Mouse (Mus musculus) megakaryocyte progenitor cell, adult 5-6 weeks (primary cell): ENCODE measurements around the gene Havcr2. TPM values are rescaled to one million over a fixed set of nuclear protein-coding genes. Genes with fewer than 3 reads are reported as not detected.
"Not testable (repeated sequence)": the region's sequence is repeated elsewhere in the genome, so short reads cannot be mapped to it uniquely, and the experiment has no call there.

Experiments
- ATAC-seq: replicated peaks from 2 replicates; pipeline ENCODE4 v1.8.0; 2016; ENCODE audit warnings: mild to moderate bottlenecking, moderate TSS enrichment, inconsistent platforms; ENCODE audit not compliant: poor library complexity
- total RNA-seq, 2 experiments: library from RNA; stranded (forward) in 1 of 2; stranded (reverse) in 1 of 2; fragments of 157-497, 149-512 nt in 1 of 2; fragments of 200-1000 nt in 1 of 2; gene quantifications; 2 replicates each; pipeline versions ENCODE4 v1.2.3 to v1.2.4; 2015 to 2017

Gene Havcr2
- total RNA-seq (2015) (0.07 and 0.27 TPM in 2 replicates), total RNA-seq (2017) (0.54 and 0.92 TPM in 2 replicates)

DNA sequence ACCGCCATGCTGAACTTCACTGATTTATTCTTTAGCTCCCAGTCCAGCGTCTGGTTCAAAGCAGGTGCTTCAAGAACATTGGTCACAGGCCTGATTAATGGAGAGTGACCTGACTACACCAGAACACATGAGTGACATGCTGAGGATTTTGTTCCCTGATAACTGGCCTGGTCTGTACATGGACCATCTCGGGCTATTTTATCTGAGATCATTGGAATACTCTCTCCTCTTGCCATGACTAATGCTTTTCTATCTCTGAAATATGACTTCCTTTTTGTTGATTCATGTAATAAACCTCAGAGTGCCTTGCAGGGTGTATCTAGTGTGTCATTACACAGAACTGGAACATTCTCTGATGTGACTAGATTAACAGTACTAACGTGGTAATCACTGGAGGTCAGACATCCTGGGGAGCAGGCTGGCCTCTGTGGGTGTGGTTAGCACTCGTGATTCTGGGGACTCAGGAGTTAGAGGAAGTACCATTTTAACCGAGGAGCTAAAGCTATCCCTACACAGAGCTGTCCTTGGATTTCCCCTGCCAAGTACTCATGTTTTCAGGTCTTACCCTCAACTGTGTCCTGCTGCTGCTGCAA, at the start of gene Havcr2:
Gene Havcr2 (plus strand): TSS at position 483 of the 593 bp plus-strand sequence.
- peak; percentile 94 for ATAC-seq

GRCm38 (mm10) chr11:46404986-46405385, 49.7 kb upstream of the Havcr2 start:
- ATAC-seq: no peak

DNA sequence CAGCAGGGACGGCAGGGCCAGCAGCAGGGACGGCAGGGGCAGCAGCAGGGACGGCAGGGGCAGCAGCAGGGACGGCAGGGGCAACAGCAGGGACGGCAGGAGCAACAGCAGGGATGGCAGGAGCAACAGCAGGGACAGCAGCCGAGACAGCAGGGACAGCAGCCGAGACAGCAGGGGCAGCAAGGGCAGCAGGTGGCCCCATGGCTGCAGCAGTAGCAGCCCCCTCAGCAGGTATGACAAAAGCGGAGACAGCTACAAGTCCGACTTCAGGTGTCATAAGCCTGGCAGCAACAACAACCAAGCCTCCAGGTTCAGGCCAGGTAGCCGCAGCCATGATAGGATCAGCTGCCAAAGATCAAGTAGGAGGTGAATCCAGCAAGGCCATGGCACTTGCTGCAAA, 48.0 kb upstream of the Havcr2 start:
- no peak for ATAC-seq

DNA sequence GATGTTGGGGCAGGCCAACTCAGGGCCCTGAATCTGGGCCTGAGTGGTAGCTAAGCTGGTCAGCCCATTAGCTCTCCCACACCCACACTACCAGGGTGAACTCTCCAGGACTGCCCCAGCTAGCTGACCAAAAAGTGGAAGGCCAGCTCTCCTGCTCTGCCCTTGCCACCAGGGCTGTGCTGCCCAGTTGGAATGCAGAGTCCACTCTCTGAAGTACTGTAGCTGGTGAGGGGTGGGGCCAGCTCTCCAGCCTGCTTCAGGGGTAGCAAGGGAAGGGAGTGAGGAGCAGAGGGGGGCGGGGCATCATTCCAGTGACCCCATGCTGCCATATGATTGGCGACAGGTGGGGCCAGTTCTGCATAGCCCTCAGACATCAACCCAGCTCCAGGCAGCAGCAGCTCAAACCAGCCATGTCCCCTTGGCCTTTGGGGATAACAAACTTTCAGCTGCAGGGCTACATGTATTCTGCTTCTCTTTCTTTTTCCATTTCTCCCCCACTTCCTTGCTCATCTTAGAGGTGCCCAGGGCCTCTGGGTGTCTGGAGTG, 44.6 kb upstream of the Havcr2 start:
- ATAC-seq: no peak

GRCm38 (mm10) chr11:46418438-46418837, 36.3 kb upstream of the Havcr2 start:
- no peak for ATAC-seq

- no peak for ATAC-seq
Measured at GRCm38 (mm10) chr11:46418860-46419259, 35.9 kb upstream of the Havcr2 start.

DNA sequence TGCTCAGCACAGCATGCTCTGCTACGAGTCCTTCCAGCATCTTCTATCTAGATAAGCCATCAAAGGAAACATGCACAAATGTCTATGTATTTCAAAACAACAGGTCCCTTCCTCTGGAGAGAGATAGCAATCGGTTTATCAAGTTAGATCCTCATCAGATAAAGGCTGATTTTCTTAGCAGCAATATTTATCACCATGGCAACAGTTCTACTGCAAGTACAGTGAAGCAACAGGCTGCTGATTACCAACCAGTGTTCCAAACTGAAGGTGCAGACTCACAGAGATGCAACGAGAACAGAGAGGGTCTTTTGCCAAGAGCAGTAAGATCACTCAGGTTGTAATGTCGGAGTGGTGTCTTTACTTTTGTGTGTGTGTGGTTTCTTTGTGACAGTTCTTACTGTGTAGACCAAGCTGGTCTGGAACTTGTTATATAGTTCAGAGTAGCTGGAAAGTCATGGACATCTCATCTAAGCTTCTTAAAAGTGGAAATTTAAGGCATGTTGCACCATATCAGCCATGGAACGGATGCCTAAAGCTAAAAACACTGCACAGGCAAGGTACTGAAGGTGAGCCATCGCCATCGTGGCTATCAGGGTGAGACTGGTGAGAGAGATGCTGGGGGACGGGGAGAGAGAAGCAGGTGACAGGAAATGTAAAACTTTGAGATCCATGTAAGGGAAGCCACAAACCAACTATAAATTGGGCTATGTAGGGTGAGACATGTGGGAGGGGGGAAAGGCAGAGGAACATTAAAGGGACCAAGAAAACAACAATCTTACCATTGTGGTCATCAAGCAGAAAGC, 33.4 kb upstream of the Havcr2 start:
- no peak for ATAC-seq

GRCm38 (mm10) chr11:46428131-46428530, 26.6 kb upstream of the Havcr2 start:
- not testable (repeated sequence) for ATAC-seq

GRCm38 (mm10) chr11:46430123-46430522, 24.6 kb upstream of the Havcr2 start:
- no peak for ATAC-seq

DNA sequence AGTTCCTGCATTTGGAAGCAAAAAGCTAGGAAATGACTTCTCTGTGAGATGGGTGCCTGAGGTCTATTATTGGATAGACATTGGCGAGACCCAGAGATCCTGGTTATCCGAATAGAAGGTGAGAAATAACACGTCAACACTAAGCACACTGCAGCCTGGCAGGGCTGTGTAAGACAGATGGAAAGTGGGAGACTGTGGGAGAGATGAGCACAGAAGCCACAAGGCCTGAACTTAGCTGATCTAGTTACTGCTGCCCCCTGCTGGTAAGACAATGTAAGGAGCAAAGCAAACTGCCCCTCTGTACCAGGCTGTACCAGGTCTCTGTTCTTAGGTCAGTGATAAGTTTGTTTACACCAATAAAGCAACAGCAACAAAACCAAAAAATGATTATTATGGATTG, 23.6 kb upstream of the Havcr2 start:
- ATAC-seq: peak; percentile 96

DNA sequence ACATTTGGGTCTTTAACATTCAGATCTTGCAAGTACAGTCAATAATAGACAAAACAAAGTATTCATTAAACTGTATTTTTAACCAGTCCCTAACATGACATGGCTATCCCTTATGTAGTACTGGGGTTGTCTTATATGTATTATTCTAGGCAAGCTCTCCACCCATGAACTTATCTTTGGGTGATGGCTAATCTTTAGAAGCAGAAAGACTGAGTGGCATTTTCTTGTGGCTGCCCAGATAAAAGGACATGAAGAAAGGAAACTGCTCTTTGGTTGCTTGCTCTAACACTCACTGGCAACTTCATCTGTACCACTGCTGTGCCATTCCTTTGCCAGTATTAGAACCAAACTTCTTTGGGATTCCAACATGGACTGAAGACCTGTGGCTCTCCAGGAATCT, 19.4 kb upstream of the Havcr2 start:
- ATAC-seq: 0 out of 2 replicates have a peak, but pooled peaks have one; percentile 5

DNA sequence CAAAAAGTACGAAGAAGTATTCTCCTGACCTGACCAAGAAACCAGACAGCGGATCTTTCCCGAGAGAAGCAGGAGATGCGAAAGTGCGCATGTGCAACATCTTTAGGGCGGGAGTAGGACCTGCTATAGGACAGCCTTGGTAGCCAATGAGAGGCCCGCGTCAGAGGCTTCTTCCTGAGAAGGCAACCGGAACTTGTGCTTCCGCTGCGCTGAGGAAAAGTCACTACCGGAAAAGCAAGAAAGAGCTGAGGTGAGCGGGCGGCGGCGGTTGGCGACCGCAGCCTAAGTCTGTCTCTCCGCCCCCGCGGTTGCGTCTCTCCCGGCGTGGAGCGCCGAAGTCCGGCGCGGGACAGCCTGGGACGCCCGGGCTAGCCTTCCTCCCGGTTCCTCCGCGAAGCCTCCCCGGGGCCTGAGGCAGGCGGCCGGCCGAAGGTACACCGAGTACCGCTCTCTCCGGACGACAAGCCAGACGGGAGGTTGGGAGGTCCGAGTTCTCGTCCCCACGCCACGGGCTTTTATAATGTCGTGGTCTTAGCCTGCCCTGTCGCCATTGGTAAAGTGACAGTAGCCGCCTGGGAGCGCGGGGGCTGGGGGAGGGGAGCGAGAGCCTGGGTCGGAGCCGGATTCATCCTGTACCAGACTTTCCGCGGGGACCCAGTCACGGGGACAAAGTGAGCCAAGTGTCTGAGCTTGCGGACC, 17.8 kb upstream of the Havcr2 start, which contains the start of gene Med7:
Gene Med7 (plus strand): TSS at position 166 of the 699 bp plus-strand sequence.
- ATAC-seq: peak; percentile 90

DNA sequence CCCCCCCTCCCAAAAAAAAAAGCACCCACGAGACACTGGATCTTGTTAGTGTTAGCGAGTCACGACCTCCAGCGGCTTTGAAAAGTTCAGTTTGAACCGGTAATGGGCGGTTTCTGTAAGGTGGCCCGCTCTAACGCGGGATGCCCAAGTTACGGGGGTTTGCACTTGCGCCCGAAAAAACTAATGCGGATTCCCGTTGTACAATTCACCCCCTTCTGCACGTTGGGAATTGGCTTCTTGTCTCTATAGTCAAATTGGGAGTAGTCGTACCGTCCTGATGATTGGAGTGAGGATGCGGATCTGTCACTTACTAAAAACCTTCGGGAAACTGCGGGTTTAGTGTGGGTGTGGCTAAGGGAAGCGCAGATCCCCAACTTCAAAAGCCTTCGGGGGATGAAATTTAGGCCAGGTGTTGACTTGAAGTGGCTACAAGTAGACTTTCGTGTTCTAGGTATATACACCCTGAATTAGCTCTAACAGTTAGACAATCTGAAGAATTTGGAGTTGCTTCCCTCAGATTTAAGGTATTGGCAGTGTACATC, 17.2 kb upstream of the Havcr2 start:
- peak; percentile 42 for ATAC-seq

- ATAC-seq: no peak
Measured at GRCm38 (mm10) chr11:46439005-46439543, 15.7 kb upstream of the Havcr2 start.

GRCm38 (mm10) chr11:46441774-46442173, 13.0 kb upstream of the Havcr2 start:
- peak; percentile 34 for ATAC-seq

DNA sequence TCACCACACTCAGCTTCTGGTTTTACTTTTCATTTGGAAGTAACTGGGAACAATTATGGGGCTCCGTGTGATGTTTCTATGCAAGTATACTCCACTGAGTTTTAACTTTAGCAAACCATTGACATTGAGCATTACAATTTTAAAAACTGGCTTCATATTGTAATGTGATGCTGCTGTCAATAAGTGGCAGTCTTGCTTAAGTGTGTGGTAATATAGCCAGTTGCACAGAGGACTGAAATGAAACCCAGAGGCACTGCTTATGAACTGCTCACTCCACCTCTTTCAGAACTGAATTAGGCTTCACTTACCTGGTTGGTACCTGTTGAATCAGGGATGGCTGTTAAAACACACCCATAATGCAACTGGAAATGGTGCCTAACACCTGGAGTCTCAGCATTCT, 11.6 kb upstream of the Havcr2 start:
- peak; percentile 54 for ATAC-seq

DNA sequence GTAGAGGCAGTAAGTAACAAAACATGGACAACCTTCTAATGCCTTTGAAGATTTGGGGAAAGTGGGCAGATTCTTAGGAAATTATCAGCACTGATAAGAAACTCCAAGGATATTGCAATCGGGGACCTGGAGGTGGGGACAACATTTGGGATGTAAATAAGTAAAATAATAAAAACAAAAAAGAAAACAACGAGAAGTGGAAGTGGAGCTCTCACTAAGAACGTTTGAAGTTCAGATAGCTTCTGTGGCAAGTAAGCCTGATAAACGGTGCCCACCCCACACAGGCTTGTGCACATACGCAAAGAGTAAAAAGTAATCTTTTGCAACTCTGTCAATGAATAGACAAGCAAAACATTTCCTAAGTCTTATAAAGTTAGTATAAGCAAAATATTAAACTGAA, 10.8 kb upstream of the Havcr2 start:
- ATAC-seq: no peak

GRCm38 (mm10) chr11:46446150-46446549, 8.6 kb upstream of the Havcr2 start:
- ATAC-seq: no peak

DNA sequence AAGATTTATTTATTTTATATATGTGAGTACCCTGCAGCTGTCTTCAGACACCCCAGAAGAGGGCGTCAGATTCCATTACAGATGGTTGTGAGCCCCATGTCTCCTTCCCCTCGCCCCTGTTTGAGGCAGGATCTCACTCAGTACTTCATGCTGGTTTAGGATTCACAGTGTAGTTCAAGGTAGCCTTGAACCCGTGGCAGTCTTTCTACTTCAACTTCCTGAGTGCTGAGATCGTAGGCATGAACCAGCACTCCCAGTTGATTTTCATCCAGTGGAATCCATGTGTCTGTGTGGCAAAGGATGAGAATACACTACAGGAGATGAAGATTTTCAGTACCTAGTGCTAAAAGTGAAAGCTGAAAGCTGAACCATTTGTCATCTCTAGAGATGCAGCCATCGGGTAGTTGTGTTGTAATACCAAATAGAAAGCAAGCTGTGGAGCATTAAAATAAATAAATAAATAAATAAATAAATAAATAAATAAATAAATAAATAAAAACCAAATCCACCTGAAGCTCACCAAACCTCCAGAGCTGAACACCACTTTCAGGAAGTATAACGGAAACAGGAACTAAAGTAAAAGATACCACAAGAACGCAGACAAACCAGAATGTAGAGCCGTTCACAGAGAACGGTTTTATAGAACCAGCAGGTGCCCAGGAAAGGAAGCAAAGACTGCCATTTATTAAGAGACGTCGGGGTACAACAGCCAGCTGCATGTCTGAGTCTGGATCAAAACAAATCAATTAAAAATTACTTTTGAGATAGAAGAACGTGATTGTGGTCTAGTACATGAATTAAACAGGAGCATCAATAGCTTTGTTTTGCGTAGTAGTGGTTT, 6.9 kb upstream of the Havcr2 start:
- peak; percentile 48 for ATAC-seq
